Mouse (Mus musculus) brain, adult 2 months (tissue): ENCODE measurements around the gene Gpx2.

Experiments used
- DNase-seq: peaks from one replicate; pipeline ENCODE4 v3.0.0; 2011; ENCODE audit warnings: low read depth, low spot score

The Gpx2 gene

GRCm38 (mm10) chr12:76795350-76795749, at the start of gene Gpx2:
Gene Gpx2 (minus strand): TSS chr12:76795554.
- no peak for DNase-seq

- DNase-seq, result no peak
Observed at GRCm38 (mm10) chr12:76844346-76845061, 49.1 kb upstream of the Gpx2 start.

- DNase-seq, result no peak
Observed at GRCm38 (mm10) chr12:76840081-76840480, 44.7 kb upstream of the Gpx2 start.

- DNase-seq, result no peak
Observed at GRCm38 (mm10) chr12:76839298-76839697, 43.9 kb upstream of the Gpx2 start.

GRCm38 (mm10) chr12:76837844-76838650, 42.7 kb upstream of the Gpx2 start:
- DNase-seq, result peak; percentile 80

- peak; percentile 99 for DNase-seq
Observed at GRCm38 (mm10) chr12:76837101-76837843, 41.9 kb upstream of the Gpx2 start.

- peak; percentile 88 for DNase-seq
Observed at GRCm38 (mm10) chr12:76832704-76833103, 37.4 kb upstream of the Gpx2 start.

GRCm38 (mm10) chr12:76825283-76825682, 29.9 kb upstream of the Gpx2 start:
- peak; percentile 64 for DNase-seq

- DNase-seq, result peak; percentile 68
Observed at GRCm38 (mm10) chr12:76822651-76823041, 27.3 kb upstream of the Gpx2 start, which contains the start of gene Rab15. Gene Rab15 (minus strand): TSS chr12:76822908.

- DNase-seq, result peak; percentile 68
Observed at GRCm38 (mm10) chr12:76822002-76822650, 26.8 kb upstream of the Gpx2 start.

- DNase-seq, result peak; percentile 74
Observed at GRCm38 (mm10) chr12:76820615-76821014, 25.3 kb upstream of the Gpx2 start.

GRCm38 (mm10) chr12:76819816-76820215, 24.5 kb upstream of the Gpx2 start:
- DNase-seq, result no peak

GRCm38 (mm10) chr12:76818908-76819307, 23.6 kb upstream of the Gpx2 start:
- DNase-seq, result peak; percentile 87

- no peak for DNase-seq
Observed at GRCm38 (mm10) chr12:76818120-76818519, 22.8 kb upstream of the Gpx2 start.

GRCm38 (mm10) chr12:76817176-76817575, 21.8 kb upstream of the Gpx2 start:
- DNase-seq, result peak; percentile 90

GRCm38 (mm10) chr12:76816720-76817119, 21.4 kb upstream of the Gpx2 start:
- DNase-seq, result peak; percentile 56

- peak; percentile 76 for DNase-seq
Observed at GRCm38 (mm10) chr12:76814120-76814519, 18.8 kb upstream of the Gpx2 start.

GRCm38 (mm10) chr12:76813543-76813942, 18.2 kb upstream of the Gpx2 start:
- DNase-seq, result no peak

- DNase-seq, result peak; percentile 87
Observed at GRCm38 (mm10) chr12:76811006-76811405, 15.7 kb upstream of the Gpx2 start.

GRCm38 (mm10) chr12:76810491-76810890, 15.1 kb upstream of the Gpx2 start:
- DNase-seq, result no peak

- DNase-seq, result peak; percentile 86
Observed at GRCm38 (mm10) chr12:76807796-76808195, 12.4 kb upstream of the Gpx2 start.
